Mouse (Mus musculus): ENCODE results near the gene Usf2.

- peak; percentile 64; the same call in 1 of the 2 replicates for TF ChIP-seq CTCF (IDR thresholded peaks at IDR 0.05; ENCODE audit: low read depth, low read length)
- TF ChIP-seq GATA1 (IDR thresholded peaks at IDR 0.05; ENCODE audit: borderline replicate concordance, low read length) = no peak
Measured at GRCm38 (mm10) chr7:30973501-30974289, 17.1 kb upstream of the Usf2 start, which contains the start of gene Fam187b.

All from G1E (cell line).